Mouse (Mus musculus) spleen, postnatal 10 days (tissue): Measurements from ENCODE around the gene Osr1.

Experiments
- DNase-seq, 2 experiments: peaks; one replicate each; pipeline ENCODE4 v3.0.0; 2021 to 2022; ENCODE audit warnings: low spot score in 2 of 2

Osr1 gene

DNA sequence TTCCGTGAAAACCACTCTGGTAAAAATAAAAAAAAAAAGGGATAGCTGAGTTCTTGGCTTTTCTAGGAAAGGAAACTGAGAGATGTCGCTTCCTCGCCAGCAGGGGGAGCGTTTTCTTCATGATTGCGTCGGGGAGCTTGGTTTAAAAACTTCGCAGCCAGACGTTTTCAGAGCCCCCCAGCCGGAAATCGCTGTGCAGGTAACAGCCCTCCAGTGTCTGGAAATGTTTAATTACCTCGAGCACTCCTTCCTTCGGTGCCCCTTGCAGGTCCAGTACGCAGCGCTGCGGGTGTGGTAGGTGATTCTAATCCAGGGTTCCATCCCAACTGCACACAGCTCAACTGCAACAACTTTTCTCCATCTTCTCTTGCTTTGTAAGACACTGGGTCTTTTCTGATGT is at the start of gene Osr1:
Osr1 (plus strand) TSS at position 146 of the 400 bp plus-strand sequence.
- DNase-seq = peak in 1 of 2 experiments; percentile 55

DNA sequence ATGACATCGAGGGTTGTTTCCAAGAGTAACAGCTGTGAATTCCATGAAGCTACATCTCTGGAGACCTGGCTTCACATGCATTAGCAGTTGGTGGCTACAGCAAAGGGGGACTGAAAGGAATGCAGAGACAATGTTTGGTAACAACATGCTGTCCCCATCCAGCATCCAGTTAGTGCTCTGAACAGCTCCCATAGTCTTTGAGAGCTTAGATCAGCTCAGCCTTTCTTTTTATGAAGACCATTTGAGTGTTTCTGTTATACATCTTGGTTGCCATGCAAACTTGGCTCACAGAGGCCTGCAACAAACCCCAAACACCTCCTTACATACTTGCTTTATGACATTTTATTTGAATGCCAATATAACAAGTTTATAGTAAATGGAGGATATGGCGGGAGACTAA is 19.6 kb upstream of the Osr1 start:
- DNase-seq = no peak

DNA sequence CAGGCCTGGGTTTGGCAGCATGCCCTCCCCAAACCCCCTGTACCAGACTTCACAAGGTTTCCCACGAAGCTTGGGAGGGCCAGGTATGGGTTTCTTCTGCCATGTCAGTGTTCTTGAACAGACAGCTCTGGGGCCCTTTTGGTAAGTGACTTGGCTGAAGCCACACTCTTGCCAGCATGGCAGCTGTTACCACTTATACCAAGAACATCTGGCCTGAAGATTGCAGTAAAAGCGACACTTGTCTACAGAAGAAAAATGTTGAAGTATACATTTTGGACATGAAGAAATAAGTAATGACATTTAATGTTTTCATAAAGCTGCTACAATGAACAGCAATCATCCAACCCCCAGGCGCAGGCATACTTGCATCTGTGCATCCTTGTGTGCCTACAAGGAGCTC is 5.0 kb upstream of the Osr1 start:
- DNase-seq = no peak

DNA sequence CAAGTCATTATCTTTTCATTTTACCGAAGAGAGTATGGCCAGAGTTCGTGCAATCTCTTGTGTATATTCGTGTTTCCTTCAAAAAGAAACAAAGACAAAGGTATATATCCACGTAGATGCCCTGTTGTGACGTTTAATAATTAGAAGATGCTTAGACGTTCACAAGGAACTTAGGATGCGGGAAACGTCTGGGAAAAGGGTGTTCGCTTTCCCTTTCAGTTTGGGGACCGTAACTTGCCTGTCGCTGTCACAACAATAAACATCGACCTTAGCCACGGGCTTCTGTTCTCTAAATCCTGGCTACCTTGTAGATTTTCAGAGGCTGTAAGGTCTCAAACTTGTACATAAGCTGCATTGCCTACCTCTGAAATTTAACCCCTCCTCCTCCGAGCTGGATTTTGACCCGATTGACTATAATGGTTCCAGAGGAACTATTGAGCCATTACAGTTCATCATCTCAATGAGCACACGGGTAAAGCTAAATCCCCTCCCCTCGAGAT is 630 bp downstream of the Osr1 start:
- no peak for DNase-seq

DNA sequence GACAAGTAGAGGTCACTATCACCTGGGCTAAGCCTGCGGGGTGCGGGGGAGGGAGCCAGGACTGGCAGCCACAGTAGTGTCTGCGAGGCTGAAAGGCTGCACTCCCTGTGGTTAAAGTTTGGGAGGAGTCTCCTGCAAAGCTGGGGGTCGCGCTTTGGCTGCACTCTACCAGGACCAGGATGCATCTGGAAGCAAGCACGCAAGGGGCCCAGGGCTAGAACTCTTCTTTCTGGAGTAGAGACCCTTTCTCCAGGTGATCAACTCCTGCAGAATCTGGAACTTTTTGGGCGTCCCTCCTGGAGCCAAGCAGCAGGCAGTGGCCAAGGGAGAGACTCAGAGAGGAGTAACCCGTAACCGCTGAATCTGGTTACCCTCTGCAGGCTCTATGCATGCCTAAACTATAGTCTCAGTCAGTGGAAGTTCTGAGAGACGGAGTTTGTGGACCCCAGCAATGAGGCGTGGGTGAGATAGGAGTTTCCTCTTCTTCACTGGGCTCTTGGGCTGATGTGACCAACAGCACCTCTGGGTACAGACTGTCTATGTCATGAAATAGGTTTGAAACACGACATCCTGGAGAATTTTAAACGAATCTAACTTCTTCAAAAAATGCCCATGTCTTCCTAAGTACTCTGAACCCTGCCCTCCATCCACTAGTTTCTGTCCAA is 1.5 kb downstream of the Osr1 start:
- DNase-seq = no peak

DNA sequence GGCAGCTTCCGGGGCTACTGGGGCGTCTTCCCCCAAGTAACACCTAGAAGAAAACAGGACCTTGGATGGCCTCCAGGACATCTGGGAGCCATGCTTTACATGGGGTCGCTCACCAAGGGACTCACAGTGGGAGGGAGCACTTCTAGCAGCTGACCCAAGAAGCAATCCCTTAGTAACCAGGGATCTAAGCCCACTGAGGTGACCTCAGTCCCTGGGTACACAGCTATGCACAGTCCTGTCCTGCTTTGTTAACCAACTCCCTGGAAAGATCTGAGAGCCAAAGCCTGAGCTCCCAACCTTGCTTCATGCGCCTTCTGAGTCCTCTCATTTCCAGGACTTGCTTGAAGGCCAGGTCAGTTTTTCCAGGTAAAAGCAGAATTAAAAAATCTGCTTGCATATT is 2.1 kb downstream of the Osr1 start:
- DNase-seq = no peak

DNA sequence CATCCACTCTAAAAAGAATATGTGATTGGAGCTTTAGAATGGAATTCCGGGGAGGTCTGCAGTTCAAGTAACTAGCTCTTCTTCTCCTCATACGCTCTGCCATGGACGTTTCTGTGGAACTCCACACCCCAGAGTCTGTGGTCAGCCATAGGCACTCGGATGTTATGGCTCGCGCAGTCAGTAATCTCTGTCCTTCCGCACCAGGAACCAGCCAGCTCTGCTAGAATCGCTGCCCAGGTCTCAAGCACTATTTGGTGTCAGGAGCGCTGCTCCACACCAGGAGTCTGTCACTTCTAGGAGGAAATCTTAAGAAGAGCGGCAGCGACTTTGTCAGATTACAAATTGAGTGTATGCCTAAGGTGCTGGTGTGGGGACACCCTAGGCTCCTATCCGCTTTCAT is 3.8 kb downstream of the Osr1 start:
- no peak for DNase-seq

DNA sequence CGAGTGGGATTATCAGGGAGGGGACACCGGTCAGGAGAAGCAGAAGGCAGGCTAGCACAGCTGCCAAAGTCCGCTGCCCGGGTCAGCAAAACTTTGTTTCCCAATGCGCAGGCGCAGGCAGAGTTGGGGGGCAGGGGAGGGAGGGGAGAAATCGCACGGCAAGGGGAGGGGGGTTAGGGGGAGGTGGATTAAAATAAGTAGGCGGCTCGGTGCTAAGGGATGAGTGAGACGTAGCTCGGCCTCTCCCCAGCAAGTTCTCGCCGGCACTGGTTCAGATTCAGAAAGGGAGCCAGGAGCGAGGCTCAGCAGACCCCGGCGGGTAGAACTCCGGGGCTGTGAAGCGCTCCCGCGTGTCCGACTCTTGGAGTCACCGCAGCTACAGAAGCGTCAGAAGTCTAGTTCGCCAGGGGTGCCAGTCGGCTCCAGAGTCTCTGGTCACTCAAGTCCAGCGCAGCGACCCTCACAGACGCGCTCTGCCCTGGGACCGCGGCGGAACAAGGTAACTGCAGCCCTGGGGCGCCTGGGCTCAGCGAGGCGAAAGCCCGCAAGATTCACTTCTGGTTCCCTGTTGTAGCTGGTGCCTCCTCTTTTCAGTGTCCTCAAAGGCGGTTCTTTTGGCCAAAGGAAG is 4.4 kb downstream of the Osr1 start:
- DNase-seq = no peak

DNA sequence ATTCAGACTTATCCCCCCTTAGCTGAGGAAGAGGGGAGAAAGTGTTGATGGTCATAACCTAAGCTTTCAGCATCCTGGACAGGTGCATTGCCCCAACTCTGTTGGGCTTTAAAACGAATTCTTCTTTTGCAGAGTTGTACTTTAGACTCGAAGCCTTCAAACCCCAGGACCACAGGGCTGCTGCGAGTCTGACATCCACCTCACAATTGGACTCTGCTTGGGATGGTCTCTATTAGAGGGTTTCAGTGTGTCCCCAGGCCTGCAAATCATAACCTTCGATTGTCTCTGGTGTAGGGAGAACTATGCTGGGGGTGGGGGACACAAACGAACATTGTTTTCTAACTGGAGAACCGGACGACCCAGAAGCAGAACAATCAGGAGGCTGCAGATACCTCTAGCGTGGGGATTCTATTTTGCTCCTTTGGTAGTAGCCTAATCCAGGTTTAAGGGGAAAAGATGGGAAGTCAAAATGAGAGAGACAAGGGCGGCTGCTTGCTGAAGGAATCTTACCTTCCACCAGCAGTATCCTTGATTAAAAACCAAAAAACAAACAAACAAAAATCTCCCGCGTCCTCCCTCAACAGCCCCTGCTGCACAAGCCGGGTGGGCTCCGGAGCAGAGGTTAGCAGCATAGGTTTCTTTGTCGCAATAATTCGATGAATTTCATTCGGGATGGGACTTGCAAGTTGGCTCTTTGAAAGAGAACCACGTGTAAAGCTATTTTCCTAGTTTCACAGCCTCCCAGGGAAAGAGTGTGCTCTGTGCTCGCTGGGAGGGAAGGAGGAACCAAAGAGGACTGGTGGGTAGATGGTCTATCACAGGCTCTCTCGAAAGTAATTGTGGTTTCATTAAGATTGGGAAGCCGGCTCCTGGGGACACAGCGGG is 5.5 kb downstream of the Osr1 start:
- no peak for DNase-seq

DNA sequence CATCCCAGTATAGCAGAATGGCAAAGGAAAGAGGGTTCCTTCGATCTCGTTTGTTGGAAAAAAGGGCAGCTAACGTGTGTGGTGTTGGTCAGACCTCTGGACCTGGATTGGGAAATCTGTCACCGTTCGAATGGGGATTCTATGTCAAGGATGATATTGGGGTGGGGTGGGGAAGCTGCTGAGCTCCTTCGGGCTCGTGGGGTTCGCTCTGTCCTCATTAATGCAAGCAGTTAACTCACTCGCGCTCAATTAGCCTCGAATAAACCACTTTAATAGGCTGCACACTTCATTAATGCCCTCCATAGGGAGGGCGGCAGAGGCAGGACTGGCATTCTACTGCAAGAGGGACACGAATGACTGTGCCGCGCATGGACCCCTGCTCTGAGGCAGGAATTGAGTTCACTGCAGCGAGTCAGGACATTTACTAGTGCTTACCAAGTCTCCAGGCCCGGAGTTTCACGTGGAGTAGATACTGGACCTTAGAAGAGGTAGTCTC is 6.2 kb downstream of the Osr1 start:
- DNase-seq = no peak

DNA sequence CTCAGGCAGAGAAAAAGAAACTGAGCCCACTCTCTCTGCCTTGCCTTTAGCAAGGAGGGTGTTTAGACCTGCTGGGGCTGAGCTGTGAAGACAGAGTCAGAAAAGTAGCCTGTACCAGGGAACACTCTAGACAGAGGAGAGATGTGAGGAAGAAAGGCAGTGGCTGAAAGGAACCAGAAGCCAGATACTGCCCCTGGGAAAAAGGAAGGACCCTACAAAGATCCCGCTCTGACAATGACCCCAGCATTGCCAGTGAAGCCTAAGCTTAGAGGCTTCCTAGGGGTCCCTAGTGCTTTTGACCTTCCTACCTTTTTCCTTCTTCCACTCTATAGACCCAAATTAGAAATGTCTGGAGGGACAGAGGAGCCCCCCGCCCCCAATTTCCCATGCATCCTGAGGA is 7.7 kb downstream of the Osr1 start:
- DNase-seq = no peak

DNA sequence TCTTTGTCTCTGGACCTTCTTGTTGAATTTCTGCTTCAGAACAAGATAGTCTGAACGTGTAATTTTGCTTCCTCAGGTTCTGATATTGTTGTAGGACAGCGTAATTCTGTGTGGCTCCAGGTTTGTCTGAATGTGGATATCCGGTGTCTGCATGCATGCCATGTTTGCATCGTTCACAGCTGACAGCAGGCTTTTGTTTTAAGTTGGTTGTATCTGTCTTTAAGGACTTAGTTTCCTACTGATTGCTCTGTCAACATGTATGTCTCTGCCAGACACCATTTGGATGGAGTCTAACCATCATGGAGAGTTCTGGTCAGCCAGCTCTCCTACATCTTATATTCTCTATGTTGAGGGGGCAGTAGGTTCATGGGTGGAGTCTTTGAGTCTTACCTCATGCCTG is 8.7 kb downstream of the Osr1 start:
- DNase-seq = no peak

DNA sequence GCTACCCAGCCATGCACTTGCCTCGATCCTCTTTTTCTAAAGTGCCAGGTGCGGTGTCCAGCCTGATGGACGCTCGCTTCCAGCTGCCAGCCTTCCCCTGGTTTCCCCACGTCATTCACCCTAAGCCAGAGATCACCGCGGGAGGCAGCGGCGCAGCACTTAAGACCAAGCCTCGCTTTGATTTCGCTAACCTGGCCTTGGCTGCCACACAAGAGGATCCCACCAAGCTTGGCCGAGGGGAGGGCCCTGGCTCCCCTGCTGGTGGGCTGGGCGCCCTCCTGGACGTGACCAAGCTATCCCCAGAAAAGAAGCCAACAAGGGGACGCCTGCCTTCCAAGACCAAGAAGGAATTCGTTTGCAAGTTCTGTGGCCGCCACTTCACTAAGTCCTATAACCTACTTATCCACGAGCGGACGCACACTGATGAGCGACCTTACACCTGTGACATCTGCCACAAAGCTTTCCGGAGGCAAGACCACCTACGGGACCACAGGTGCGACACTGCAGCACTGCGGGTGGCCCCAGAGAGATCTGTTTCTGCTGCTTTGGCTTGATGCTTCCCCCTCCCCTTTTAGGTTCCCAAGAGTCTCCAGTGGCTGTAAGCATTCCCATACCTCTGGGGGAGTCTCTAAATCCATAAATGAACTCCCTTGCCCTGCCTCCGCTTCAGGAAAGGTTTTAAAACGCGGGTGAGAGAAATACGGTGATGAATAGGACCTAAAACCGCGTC is 9.6 kb downstream of the Osr1 start:
- no peak for DNase-seq

DNA sequence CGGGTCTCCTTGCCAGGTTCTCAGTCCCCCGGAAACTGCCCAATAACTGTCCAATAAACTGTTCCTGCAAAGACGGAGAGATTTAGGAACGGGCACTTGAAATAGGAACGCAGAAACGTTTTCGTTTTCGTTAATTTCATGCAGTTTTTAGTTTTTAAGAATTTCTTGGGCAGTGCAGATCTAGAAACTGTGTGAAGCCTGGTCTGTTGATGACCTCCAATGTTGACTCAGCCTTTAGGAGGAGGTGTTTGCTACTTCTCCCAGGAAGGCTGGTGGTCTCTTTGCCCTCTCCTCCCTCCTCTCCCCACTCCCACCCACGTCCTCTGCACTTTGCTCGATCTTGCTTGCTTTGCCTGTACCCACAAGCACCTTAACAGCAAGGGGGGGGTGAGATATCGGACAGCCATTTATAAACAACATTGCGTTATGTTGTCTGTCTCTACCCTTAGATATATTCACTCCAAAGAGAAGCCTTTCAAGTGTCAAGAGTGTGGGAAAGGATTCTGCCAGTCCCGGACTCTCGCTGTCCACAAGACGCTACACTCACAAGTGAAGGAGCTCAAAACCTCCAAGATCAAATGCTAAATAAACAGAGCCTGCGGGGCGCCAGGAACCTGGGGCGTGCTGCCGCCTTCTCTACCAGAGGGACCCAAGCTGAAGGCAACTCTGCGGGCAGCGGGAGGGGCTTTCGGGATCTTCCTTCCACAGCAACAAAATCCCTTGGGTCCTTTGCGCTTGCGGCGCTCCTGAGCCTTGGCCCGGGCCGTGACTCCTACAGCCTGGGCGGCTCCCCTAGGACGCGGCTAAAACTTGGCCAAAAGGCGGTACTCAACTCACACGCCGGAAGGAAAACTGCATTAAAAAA is 10.4 kb downstream of the Osr1 start:
- DNase-seq = no peak

DNA sequence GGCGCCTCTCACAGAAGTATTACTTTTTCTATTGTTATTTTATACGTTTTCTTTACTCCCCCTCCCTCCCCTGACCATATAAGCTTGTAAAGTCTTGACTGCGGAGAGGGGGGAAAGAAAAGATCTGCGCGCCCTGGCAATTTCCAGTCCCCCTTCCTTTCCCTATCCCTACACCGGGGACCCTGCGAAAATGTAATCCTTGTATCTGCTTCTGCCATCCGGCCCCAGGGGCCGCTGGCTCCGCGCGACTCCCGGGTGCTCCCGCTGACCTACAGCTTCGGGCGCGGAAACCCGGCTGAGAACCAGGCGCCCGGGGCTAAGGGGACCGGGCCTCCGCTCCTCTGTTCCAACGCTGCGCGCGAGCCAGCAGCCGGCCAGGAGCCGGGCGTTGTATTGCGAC is 11.1 kb downstream of the Osr1 start:
- no peak for DNase-seq

DNA sequence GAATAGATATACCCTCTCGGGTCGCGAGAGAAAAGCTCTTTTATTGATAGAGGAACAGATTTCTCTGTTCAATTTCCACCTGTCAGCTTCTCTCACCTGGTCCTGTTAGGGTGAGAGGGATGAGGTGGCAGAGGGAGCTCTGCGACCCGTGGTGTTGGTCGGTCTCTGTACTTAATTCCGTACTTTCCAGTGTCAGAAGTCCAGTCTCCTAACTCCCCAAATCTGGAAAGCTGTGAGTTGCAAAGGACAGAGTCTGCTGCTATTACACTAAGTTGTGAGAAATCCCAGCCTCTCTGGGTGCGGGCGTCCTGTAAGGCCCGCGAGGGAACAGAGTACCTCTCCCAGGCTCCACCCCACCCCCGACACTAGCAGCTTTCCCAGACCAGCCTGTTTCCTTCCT is 11.6 kb downstream of the Osr1 start:
- no peak for DNase-seq

DNA sequence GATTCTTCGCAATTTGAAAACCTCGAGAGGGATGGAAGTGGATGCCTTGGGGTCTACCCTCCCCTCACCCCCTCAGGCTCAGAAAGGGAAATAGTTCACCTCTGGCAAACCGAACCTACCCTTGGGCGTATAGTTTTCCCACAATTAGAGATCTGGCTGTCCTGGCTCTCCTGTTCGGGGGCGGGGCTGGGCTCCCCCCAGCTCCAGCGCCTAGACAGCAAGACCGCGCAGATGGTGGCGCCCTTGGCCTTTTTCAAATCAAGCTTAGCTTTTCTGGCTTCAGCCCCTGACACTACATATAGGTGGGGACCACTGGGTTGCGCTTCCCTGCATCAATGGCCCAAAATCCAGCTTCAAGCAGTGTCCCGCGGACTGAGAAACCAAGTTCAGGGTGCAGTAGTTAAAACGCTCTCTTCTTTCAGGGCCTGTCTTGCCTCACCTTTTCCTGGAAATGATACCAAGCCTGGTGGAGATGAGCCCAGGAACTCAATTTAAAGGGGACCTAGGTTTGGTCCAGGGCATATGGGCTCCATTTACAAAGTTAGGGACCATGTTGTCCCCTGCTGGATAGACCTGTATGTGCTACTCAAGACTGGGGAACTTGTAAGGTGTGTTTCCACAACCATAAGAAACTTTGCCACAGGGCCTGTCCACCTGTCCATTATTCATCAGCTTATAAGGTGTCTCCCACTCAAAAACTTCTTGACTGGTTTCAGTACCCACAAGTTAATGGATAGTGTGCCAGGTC is 12.5 kb downstream of the Osr1 start:
- DNase-seq = no peak

DNA sequence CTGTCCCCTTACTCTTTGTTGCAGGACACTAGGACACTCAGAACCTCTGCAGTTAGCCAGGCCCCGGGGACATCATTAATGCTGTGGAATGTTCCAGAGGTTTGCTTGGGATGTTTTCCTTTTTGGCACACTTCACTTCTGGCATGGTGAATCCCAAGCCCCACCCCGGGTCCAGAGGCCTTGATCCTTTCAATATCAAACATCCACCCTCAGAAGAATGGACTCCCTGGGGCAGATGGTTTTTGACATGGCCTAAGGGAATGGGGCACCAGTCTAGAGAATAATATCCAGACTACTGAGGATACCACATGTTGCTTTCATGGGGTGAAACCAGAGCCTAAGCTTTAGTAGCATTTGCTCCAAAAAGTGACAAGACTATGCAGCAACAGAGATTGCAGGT is 13.5 kb downstream of the Osr1 start:
- no peak for DNase-seq

DNA sequence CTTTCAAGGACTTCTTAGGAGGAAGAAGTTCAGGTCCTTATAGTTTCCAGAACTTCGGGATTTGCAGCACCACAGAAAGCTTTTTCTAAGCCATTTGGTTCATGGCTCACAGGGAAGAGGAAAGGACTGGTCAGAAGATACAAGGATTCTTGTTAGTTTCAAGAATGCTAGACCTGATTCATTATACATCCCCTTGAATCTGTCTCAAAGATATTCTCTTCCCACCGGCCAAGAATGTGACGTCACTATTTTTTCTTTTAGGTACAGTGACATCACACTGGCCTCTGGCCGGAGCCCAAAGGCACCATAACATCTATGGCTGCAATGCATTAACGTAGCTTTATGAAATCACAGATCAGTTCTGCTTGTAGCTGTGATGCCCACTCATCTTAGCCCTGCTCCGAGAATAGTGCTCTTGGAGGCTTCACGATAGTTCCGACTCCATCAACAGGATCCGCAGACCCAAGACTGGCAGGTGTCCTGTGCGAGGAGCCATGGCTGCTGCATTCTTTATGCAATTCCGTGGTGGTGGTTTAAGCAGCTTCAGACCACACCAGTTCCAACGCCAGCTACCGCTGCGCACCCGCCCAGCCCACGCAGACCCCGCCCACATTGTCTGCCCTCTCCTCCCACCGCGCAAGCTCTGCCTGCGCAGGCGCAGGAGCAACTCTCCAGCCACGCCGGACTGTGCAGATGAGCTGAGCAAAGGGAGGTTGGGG is 14.6 kb downstream of the Osr1 start:
- peak in 1 of 2 experiments; percentile 26 for DNase-seq

DNA sequence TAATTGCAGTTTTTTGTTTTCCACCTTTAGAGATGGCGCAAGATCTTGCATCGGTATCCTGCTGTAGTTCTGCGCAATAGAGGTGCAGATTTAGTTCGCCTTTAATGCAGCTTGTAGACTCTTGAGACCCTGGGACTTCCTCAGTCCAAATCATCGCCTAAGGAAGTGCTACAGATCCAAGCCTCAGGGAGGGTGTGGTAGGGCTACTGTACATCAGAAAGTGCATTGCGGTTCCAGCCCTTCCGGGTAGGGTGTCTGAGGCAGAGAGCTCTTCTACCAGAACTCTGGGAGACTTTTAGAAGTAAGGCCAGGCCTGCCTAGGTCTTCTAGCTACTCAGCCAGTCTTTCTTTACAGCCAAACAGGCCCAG is 15.2 kb downstream of the Osr1 start:
- DNase-seq = no peak
